Mouse (Mus musculus) liver, embryonic 14.5 days (tissue): ENCODE data around the gene 3110040N11Rik. TPM values are rescaled to one million over a fixed set of nuclear protein-coding genes. Genes with fewer than 3 reads are reported as not detected.
A peak's percentile ranks its signal among the peaks of the same experiment; 100 is the strongest.
"Not testable (repeated sequence)": the region's sequence is repeated elsewhere in the genome, so short reads cannot be mapped to it uniquely, and the experiment has no call there.

Experiments used
- ATAC-seq: fragments of 200-750 bp; cut with Nextera tagmentation; 2 replicates; pipeline ENCODE4 v1.8.0; 2017; ENCODE audit warnings: moderate number of reproducible peaks, mild to moderate bottlenecking, moderate library complexity; ENCODE audit not compliant: insufficient read depth
- DNase-seq, 3 experiments: peaks; one replicate each; pipeline ENCODE4 v3.0.0-alpha.2; 2012 to 2013; ENCODE audit warnings: low read depth in 3 of 3, low spot score in 3 of 3
- H3K27ac ChIP-seq: fragments of 300-500 bp; sonication (generic); 2 replicates; pipeline ENCODE4 v1.5.1; 2014; ENCODE audit warnings: moderate library complexity, mild to moderate bottlenecking, control low read depth, inconsistent platforms
- H3K27me3 ChIP-seq: fragments of 300-500 bp; sonication (generic); 2 replicates; pipeline ENCODE4 v1.6.1; 2014; ENCODE audit warnings: mild to moderate bottlenecking, low read length, moderate library complexity; ENCODE audit not compliant: control insufficient read depth, insufficient read depth
- H3K36me3 ChIP-seq: fragments of 300-500 bp; sonication (generic); replicated peaks from 2 replicates; pipeline ENCODE4 v1.6.1; 2014; ENCODE audit warnings: low read depth; ENCODE audit not compliant: control insufficient read depth, insufficient read depth
- H3K4me1 ChIP-seq, 2 experiments: fragments of 200-500 bp in 1 of 2; fragments of 300-500 bp in 1 of 2; sonication (generic) in 1 of 2; replicated peaks; 2 replicates each; pipeline ENCODE4 v1.6.1; 2012 to 2014; ENCODE audit warnings: antibody characterized with exemption in 1 of 2, inconsistent platforms in 1 of 2, low read length in 1 of 2; ENCODE audit not compliant: control insufficient read depth in 2 of 2, insufficient read depth in 2 of 2
- H3K4me2 ChIP-seq: fragments of 300-500 bp; sonication (generic); 2 replicates; pipeline ENCODE4 v1.6.1; 2014; ENCODE audit warnings: low read depth, mild to moderate bottlenecking, control low read depth, moderate library complexity
- H3K4me3 ChIP-seq, 2 experiments: fragments of 200-500 bp in 1 of 2; fragments of 300-500 bp in 1 of 2; sonication (generic) in 1 of 2; 2 replicates each; pipeline ENCODE4 v1.5.1; 2012 to 2014; ENCODE audit warnings: low read depth in 2 of 2, low read length in 2 of 2, mild to moderate bottlenecking in 2 of 2, control low read depth in 1 of 2, inconsistent platforms in 1 of 2, moderate library complexity in 1 of 2; ENCODE audit not compliant: insufficient read depth in 1 of 2
- H3K9ac ChIP-seq: fragments of 300-500 bp; sonication (generic); replicated peaks from 2 replicates; pipeline ENCODE4 v1.6.1; 2014; ENCODE audit warnings: mild to moderate bottlenecking, control low read depth, moderate library complexity
- H3K9me3 ChIP-seq: fragments of 300-500 bp; sonication (generic); 2 replicates; pipeline ENCODE4 v1.6.1; 2016; ENCODE audit warnings: low read length, mixed read lengths; ENCODE audit not compliant: control insufficient read depth
- CTCF ChIP-seq: IDR thresholded peaks from 2 replicates; pipeline ENCODE4 v1.5.1; 2016; ENCODE audit warnings: antibody characterized with exemption, low read depth, control low read depth
- EP300 ChIP-seq: IDR thresholded peaks from 2 replicates; pipeline ENCODE4 v1.6.1; 2016; ENCODE audit warnings: antibody characterized with exemption, low read depth
- WGBS: fragments of 180-500 bp; shearing (Covaris S2); extraction: QIAGEN DNeasy Blood & Tissue Kit; methylation state at CpG from one replicate; pipeline ENCODE4 v1.1.7; 2014; ENCODE audit not compliant: insufficient replicate concordance; 5-methylcytosine and 5-hydroxymethylcytosine counted together
- polyA plus RNA-seq, 2 experiments: library from polyadenylated mRNA; depleted of rRNA in 1 of 2; stranded (reverse) in 1 of 2; unstranded in 1 of 2; fragments of >200 nt; fragmentation: Nextera tagmentation in 1 of 2; extraction: Ambion mirVana in 1 of 2; gene quantifications; 2 replicates each; pipeline versions ENCODE4 v1.2.1 to v1.2.3; 2012 to 2014

3110040N11Rik gene
- 16.9 and 21.4 TPM in 2 replicates for polyA plus RNA-seq (2012; rRNA removed)
- 25.4 and 25.9 TPM in 2 replicates for polyA plus RNA-seq (2014; fragmentation: Nextera tagmentation; extraction: Ambion mirVana)

DNA sequence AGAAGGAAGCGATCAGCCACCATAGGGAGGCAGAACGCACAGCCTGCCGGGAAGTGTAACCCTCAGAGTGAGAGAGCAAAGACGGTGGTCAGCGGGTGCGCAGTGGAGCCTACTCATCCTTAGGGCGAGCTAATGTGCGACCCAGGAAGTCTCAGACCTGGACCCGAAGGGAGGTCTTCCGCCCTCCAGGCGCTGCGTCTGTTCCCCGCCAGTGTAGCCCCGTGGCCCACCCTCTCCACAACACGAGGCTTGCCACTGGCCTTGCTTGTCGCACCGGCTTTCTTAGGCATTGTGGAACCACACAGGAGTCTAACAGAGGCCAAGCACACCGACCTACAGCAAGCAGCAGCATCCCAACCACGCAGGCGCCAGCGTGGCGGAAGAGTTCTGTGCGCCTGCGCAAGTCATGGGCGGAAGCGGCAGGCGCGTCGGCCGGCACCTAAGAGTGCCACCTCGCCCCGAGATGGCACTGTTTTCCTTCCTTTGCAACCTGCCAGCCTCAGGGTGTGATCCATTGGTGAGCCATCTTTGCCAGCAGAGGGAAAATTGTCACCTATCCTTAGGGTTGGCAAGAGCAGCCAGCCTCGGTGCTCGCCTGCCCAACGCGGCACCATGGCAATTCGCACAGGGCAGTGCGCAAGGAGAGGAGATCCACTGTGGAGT is at the start of gene 3110040N11Rik:
Gene 3110040N11Rik (minus strand): TSS at position 384 of the 663 bp plus-strand sequence.
- Histone ChIP-seq H3K4me2 (peak within 1 kb of the TSS; percentile 79), H3K4me3 (peak within 1 kb of the TSS; percentile 68 to 89), H3K4me1 (peaks cover 3 to 9% of the 10 kb centered on the region in 2 experiments; a peak in 3 of 4 replicates), H3K27ac (peak within 1 kb of the TSS; percentile 85), H3K9me3 (no peaks in the 10 kb centered on the region), H3K36me3 (peaks cover 4% of the 10 kb centered on the region), H3K27me3 (no peaks in the 10 kb centered on the region), H3K9ac (peak within 1 kb of the TSS; percentile 70)
- WGBS, result under 1% methylated on average over 38 of the region's 38 CpGs
- ATAC-seq (peak; percentile 95), DNase-seq (peak; percentile 70 to 78 (median 72))
- TF ChIP-seq CTCF (peak; percentile 80), EP300 (no peak)

GRCm38 (mm10) chr7:81837771-81838170 is 48.5 kb upstream of the 3110040N11Rik start:
- DNase-seq, H3K36me3 ChIP-seq, ATAC-seq, H3K9ac ChIP-seq, H3K4me3 ChIP-seq, H3K27ac ChIP-seq, H3K4me1 ChIP-seq, H3K4me2 ChIP-seq, H3K27me3 ChIP-seq, H3K9me3 ChIP-seq: not testable (repeated sequence)
- WGBS, result 69% methylated on average over 5 of the region's 5 CpGs

- no peak overlapping the region for H3K27ac ChIP-seq
- H3K27me3 ChIP-seq, result no peaks in the 10 kb centered on the region
- no peak for ATAC-seq
- H3K4me2 ChIP-seq, result no peak overlapping the region
- 64% methylated on average over 5 of the region's 5 CpGs for WGBS
- H3K9me3 ChIP-seq, result no peaks in the 10 kb centered on the region
- TF ChIP-seq CTCF, result no peak
- TF ChIP-seq EP300, result no peak
- H3K4me3 ChIP-seq, result no peak overlapping the region
- H3K36me3 ChIP-seq, result no peaks in the 10 kb centered on the region
- no peak overlapping the region for H3K9ac ChIP-seq
- no peaks in the 10 kb centered on the region for H3K4me1 ChIP-seq
- no peak for DNase-seq
Observed at GRCm38 (mm10) chr7:81835430-81835829, 46.2 kb upstream of the 3110040N11Rik start.

GRCm38 (mm10) chr7:81834847-81835246 is 45.6 kb upstream of the 3110040N11Rik start:
- DNase-seq (no peak), ATAC-seq (no peak)
- Histone ChIP-seq H3K4me3 (no peak overlapping the region), H3K4me1 (peaks cover 0 to 2% of the 10 kb centered on the region in 2 experiments; a peak in 2 of 4 replicates), H3K36me3 (no peaks in the 10 kb centered on the region), H3K9ac (no peak overlapping the region), H3K27ac (no peak overlapping the region), H3K9me3 (no peaks in the 10 kb centered on the region), H3K27me3 (no peaks in the 10 kb centered on the region), H3K4me2 (no peak overlapping the region)
- TF ChIP-seq CTCF, result no peak
- no peak for TF ChIP-seq EP300

- DNase-seq, result peak; percentile 64 to 68 (median 65)
- Histone ChIP-seq H3K9ac (peak within 1 kb of the TSS; percentile 80), H3K27ac (peak within 1 kb of the TSS; percentile 65), H3K4me1 (peaks cover 13 to 22% of the 10 kb centered on the region in 2 experiments), H3K27me3 (no peaks in the 10 kb centered on the region), H3K36me3 (no peaks in the 10 kb centered on the region), H3K9me3 (no peaks in the 10 kb centered on the region), H3K4me2 (peak within 1 kb of the TSS; percentile 94), H3K4me3 (peak within 1 kb of the TSS; percentile 75 to 90)
- under 1% methylated on average over 57 of the region's 58 CpGs for WGBS
- ATAC-seq, result peak; percentile 89
- TF ChIP-seq EP300 (no peak), CTCF (no peak)
Observed at GRCm38 (mm10) chr7:81829379-81829894, 40.2 kb upstream of the 3110040N11Rik start, which contains the start of gene Btbd1. TSS of gene Btbd1 (minus strand) at chr7:81829431.
